Mouse (Mus musculus) forebrain, embryonic 16.5 days (tissue): ENCODE data around the gene Scamp1. TPM values are rescaled to one million over a fixed set of nuclear protein-coding genes. Genes with fewer than 3 reads are reported as not detected.

Experiments used
- ATAC-seq: fragments of 200-750 bp; cut with Nextera tagmentation; 2 replicates; pipeline ENCODE4 v1.8.0; 2017; ENCODE audit warnings: mild to moderate bottlenecking, moderate library complexity
- H3K27ac ChIP-seq: fragments of 300-500 bp; sonication (generic); 2 replicates; pipeline ENCODE4 v1.5.1; 2014; ENCODE audit warnings: low read length, control low read depth
- H3K27me3 ChIP-seq: fragments of 300-500 bp; sonication (generic); replicated peaks from 2 replicates; pipeline ENCODE4 v1.6.1; 2014; ENCODE audit warnings: low read length; ENCODE audit not compliant: control insufficient read depth, insufficient read depth
- H3K36me3 ChIP-seq: fragments of 300-500 bp; sonication (generic); 2 replicates; pipeline ENCODE4 v1.6.1; 2014; ENCODE audit not compliant: control insufficient read depth, insufficient read depth
- H3K4me1 ChIP-seq: fragments of 300-500 bp; sonication (generic); replicated peaks from 2 replicates; pipeline ENCODE4 v1.6.1; 2014; ENCODE audit warnings: low read length; ENCODE audit not compliant: control insufficient read depth, insufficient read depth
- H3K4me2 ChIP-seq: fragments of 300-500 bp; sonication (generic); 2 replicates; pipeline ENCODE4 v1.6.1; 2014; ENCODE audit warnings: mild to moderate bottlenecking, low read length, control low read depth
- H3K4me3 ChIP-seq: fragments of 300-500 bp; sonication (generic); replicated peaks from 2 replicates; pipeline ENCODE4 v1.5.1; 2014; ENCODE audit warnings: mild to moderate bottlenecking, low read length, control low read depth
- H3K9ac ChIP-seq: fragments of 300-500 bp; sonication (generic); replicated peaks from 2 replicates; pipeline ENCODE4 v1.6.1; 2014; ENCODE audit warnings: low read depth, low read length, control low read depth
- H3K9me3 ChIP-seq: fragments of 300-500 bp; sonication (generic); 2 replicates; pipeline ENCODE4 v1.6.1; 2016; ENCODE audit warnings: low read length; ENCODE audit not compliant: control insufficient read depth
- WGBS: fragments of 180-500 bp; shearing (Covaris S2); extraction: QIAGEN DNeasy Blood & Tissue Kit; methylation state at CpG from one replicate; pipeline ENCODE4 v1.1.7; 2014; 5-methylcytosine and 5-hydroxymethylcytosine counted together
- polyA plus RNA-seq: library from polyadenylated mRNA; unstranded; fragments of >200 nt; fragmentation: Nextera tagmentation; extraction: Ambion mirVana; gene quantifications from 2 replicates; pipeline ENCODE4 v1.2.1, GENCODE M21; 2015

The Scamp1 gene
- polyA plus RNA-seq, 1 experiment from 2014 or later = 132 TPM

- Histone ChIP-seq H3K27me3 (peaks cover 6% of the 10 kb centered on the region; the same call in 1 of the 2 replicates), H3K4me3 (no peak overlapping the region), H3K9me3 (no peaks in the 10 kb centered on the region), H3K9ac (no peak overlapping the region), H3K4me1 (no peaks in the 10 kb centered on the region), H3K36me3 (no peaks in the 10 kb centered on the region), H3K4me2 (no peak overlapping the region), H3K27ac (no peak overlapping the region)
- no peak for ATAC-seq
- 81% methylated on average over 5 of the region's 5 CpGs for WGBS
Measured at GRCm38 (mm10) chr13:94168319-94168718, 117.3 kb downstream of the Scamp1 start.

DNA sequence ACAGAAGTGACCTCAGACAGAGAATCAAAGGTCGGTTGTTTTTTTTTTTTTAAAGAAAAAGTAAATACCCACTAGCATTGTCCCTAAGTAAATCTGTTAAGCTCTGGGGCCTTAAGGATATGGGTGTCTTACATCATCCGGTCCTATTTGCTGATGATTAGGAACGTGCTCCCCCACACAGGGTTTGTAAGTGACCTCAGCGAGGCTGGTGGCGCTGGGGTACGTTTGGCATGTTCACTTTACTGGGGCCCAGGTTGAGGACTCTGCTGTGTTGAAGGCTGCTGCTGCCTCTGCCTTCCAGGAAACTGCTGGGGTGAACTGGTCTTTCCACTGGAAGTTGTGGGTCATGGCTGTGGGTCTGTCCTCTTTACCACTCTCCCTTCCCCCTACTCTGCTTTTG, 121.2 kb downstream of the Scamp1 start:
- H3K9ac ChIP-seq = no peak overlapping the region
- ATAC-seq = no peak
- 83% methylated on average over 6 of the region's 6 CpGs for WGBS

GRCm38 (mm10) chr13:94159478-94160220, 126.0 kb downstream of the Scamp1 start:
- ATAC-seq = no peak
- H3K4me2 ChIP-seq = no peak overlapping the region
- 84% methylated on average over 7 of the region's 7 CpGs for WGBS
- no peak overlapping the region for H3K4me3 ChIP-seq
- H3K4me1 ChIP-seq = 0 out of 2 replicates have a peak, but pooled peaks cover 2% of the 10 kb centered on the region
- no peak overlapping the region for H3K27ac ChIP-seq
- no peak overlapping the region for H3K9ac ChIP-seq
- no peaks in the 10 kb centered on the region for H3K36me3 ChIP-seq
- no peaks in the 10 kb centered on the region for H3K27me3 ChIP-seq
- no peaks in the 10 kb centered on the region for H3K9me3 ChIP-seq

More for the DNA sequence above, 121.2 kb downstream of the Scamp1 start:
- no peaks in the 10 kb centered on the region for H3K36me3 ChIP-seq
- no peak overlapping the region for H3K27ac ChIP-seq
- no peaks in the 10 kb centered on the region for H3K9me3 ChIP-seq
- H3K4me2 ChIP-seq = no peak overlapping the region
- H3K27me3 ChIP-seq = 0 out of 2 replicates have a peak, but pooled peaks cover 2% of the 10 kb centered on the region
- no peaks in the 10 kb centered on the region for H3K4me1 ChIP-seq
- H3K4me3 ChIP-seq = no peak overlapping the region

DNA sequence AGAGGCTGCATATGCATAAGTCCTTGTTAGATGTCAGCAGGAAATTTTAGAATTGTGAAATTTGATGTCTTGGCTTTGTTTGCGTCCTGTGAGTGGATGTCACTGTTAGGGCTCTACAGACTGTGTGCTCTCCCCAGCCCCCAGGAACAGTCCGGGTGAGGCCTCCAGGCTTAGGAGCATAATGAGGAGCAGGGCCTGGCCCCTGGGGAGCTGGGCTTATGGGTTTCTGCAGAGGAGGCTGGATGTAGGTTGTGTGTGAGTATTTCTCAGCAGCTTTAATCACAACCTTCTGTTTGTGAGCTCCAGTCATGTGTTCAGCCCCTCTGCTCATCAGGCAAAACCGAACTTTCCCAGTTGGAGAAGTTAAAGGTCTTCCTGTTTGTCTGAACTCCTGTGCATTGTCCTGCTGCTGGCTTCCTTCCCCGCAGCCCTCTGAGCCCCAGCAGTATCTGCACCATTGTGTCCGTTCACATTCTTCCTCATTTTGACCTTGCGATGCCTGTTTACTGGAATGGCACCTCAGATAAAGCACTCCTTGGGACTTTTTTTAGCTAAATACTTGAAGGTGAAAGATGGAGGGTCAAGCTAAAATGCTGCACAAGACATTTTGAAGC, 126.7 kb downstream of the Scamp1 start:
- no peak for ATAC-seq
- H3K9me3 ChIP-seq = no peaks in the 10 kb centered on the region
- no peak overlapping the region for H3K4me2 ChIP-seq
- H3K4me1 ChIP-seq = 0 out of 2 replicates have a peak, but pooled peaks cover 2% of the 10 kb centered on the region
- no peak overlapping the region for H3K27ac ChIP-seq
- no peak overlapping the region for H3K4me3 ChIP-seq
- WGBS = 44% methylated on average over 6 of the region's 6 CpGs
- no peaks in the 10 kb centered on the region for H3K36me3 ChIP-seq
- H3K27me3 ChIP-seq = no peaks in the 10 kb centered on the region
- no peak overlapping the region for H3K9ac ChIP-seq

GRCm38 (mm10) chr13:94155657-94156429, 129.8 kb downstream of the Scamp1 start:
- Histone ChIP-seq H3K36me3 (no peaks in the 10 kb centered on the region), H3K9ac (no peak overlapping the region), H3K9me3 (no peaks in the 10 kb centered on the region), H3K4me2 (no peak overlapping the region), H3K4me1 (0 out of 2 replicates have a peak, but pooled peaks cover 2% of the 10 kb centered on the region), H3K27ac (no peak overlapping the region), H3K27me3 (no peaks in the 10 kb centered on the region), H3K4me3 (no peak overlapping the region)
- no peak for ATAC-seq
- WGBS = 43% methylated on average over 9 of the region's 9 CpGs

- Histone ChIP-seq H3K27ac (no peak overlapping the region), H3K36me3 (no peaks in the 10 kb centered on the region), H3K27me3 (no peaks in the 10 kb centered on the region), H3K4me1 (0 out of 2 replicates have a peak, but pooled peaks cover 2% of the 10 kb centered on the region), H3K4me3 (no peak overlapping the region), H3K9me3 (no peaks in the 10 kb centered on the region), H3K4me2 (no peak overlapping the region), H3K9ac (no peak overlapping the region)
- 89% methylated on average over 15 of the region's 15 CpGs for WGBS
- no peak for ATAC-seq
Measured at GRCm38 (mm10) chr13:94154512-94155296, 131.0 kb downstream of the Scamp1 start.

GRCm38 (mm10) chr13:94153658-94154057, 132.0 kb downstream of the Scamp1 start:
- Histone ChIP-seq H3K27me3 (no peaks in the 10 kb centered on the region), H3K27ac (no peak overlapping the region), H3K36me3 (no peaks in the 10 kb centered on the region), H3K9ac (no peak overlapping the region), H3K4me3 (no peak overlapping the region), H3K4me2 (no peak overlapping the region), H3K9me3 (no peaks in the 10 kb centered on the region), H3K4me1 (0 out of 2 replicates have a peak, but pooled peaks cover under 1% of the 10 kb centered on the region)
- 87% methylated on average over 6 of the region's 6 CpGs for WGBS
- ATAC-seq = no peak

DNA sequence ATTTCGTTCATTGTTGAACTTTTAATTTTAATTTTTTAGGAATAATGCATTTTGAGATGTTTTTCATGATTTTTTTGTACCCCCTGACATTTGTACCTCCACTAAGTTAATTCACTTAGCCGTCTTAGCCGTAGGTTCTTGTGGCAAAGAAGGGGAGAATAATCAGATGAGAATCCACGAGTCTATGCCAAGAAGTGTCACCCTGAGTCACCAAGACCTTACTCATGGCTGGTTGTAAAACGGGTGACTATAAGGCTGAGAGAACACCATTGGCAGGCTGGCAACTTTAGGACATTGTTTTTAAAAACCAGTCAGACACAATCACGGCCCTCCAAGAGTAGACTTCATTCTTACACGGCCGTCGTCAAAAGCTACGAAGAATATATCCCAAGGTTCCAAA, 132.8 kb downstream of the Scamp1 start:
- WGBS = 91% methylated on average over 10 of the region's 10 CpGs

More for the DNA sequence above, 132.8 kb downstream of the Scamp1 start:
- H3K4me2 ChIP-seq = no peak overlapping the region
- H3K4me3 ChIP-seq = no peak overlapping the region
- H3K9me3 ChIP-seq = no peaks in the 10 kb centered on the region
- no peak overlapping the region for H3K9ac ChIP-seq
- no peaks in the 10 kb centered on the region for H3K4me1 ChIP-seq
- no peak overlapping the region for H3K27ac ChIP-seq
- H3K27me3 ChIP-seq = no peaks in the 10 kb centered on the region
- no peaks in the 10 kb centered on the region for H3K36me3 ChIP-seq
- ATAC-seq = no peak
